Mouse (Mus musculus) heart, postnatal 0 days (tissue): ENCODE results near the gene Borcs6. TPM values are rescaled to one million over a fixed set of nuclear protein-coding genes. Genes with fewer than 3 reads are reported as not detected.
A peak's percentile ranks its signal among the peaks of the same experiment; 100 is the strongest.

ENCODE experiments used
- ATAC-seq: fragments of 200-750 bp; cut with Nextera tagmentation; 2 replicates; pipeline ENCODE4 v1.8.0; 2017; ENCODE audit warnings: low read depth, moderate number of reproducible peaks, moderate library complexity; ENCODE audit not compliant: insufficient read depth
- DNase-seq: peaks from one replicate; pipeline ENCODE4 v3.0.0-alpha.2; 2016; ENCODE audit warnings: low spot score
- H3K27ac ChIP-seq: fragments of 300-500 bp; sonication (generic); 2 replicates; pipeline ENCODE4 v1.5.1; 2014; ENCODE audit warnings: low read depth, mild to moderate bottlenecking
- H3K27me3 ChIP-seq: fragments of 300-500 bp; sonication (generic); 2 replicates; pipeline ENCODE4 v1.6.1; 2014; ENCODE audit warnings: low read length, mixed read lengths; ENCODE audit not compliant: control insufficient read depth, insufficient read depth
- H3K36me3 ChIP-seq: fragments of 300-500 bp; sonication (generic); replicated peaks from 2 replicates; pipeline ENCODE4 v1.6.1; 2014; ENCODE audit warnings: low read length, mixed read lengths; ENCODE audit not compliant: control insufficient read depth, insufficient read depth
- H3K4me1 ChIP-seq: fragments of 300-500 bp; sonication (generic); 2 replicates; pipeline ENCODE4 v1.6.1; 2014; ENCODE audit warnings: antibody characterized with exemption; ENCODE audit not compliant: control insufficient read depth, insufficient read depth
- H3K4me2 ChIP-seq: fragments of 300-500 bp; sonication (generic); 2 replicates; pipeline ENCODE4 v1.6.1; 2014; ENCODE audit warnings: low read depth, mild to moderate bottlenecking, low read length, moderate library complexity
- H3K4me3 ChIP-seq: fragments of 300-500 bp; sonication (generic); 2 replicates; pipeline ENCODE4 v1.5.1; 2014; ENCODE audit warnings: low read depth, low read length
- H3K9ac ChIP-seq: fragments of 300-500 bp; sonication (generic); replicated peaks from 2 replicates; pipeline ENCODE4 v1.6.1; 2014; ENCODE audit warnings: low read depth, low read length, mixed read lengths
- H3K9me3 ChIP-seq: fragments of 300-500 bp; sonication (generic); replicated peaks from 2 replicates; pipeline ENCODE4 v1.6.1; 2016; ENCODE audit warnings: low read length; ENCODE audit not compliant: control insufficient read depth
- CTCF ChIP-seq: IDR thresholded peaks from 2 replicates; pipeline ENCODE4 v1.5.1; 2016; ENCODE audit warnings: antibody characterized with exemption, control low read depth, low read depth
- EP300 ChIP-seq: IDR thresholded peaks from 2 replicates; pipeline ENCODE4 v1.6.1; 2016; ENCODE audit warnings: antibody characterized with exemption, low read depth
- WGBS: fragments of 180-500 bp; shearing (Covaris S2); extraction: QIAGEN DNeasy Blood & Tissue Kit; methylation state at CpG from one replicate; pipeline ENCODE4 v1.1.7; 2014; 5-methylcytosine and 5-hydroxymethylcytosine counted together
- polyA plus RNA-seq: library from polyadenylated mRNA; unstranded; fragments of >200 nt; fragmentation: Nextera tagmentation; extraction: Ambion mirVana; gene quantifications from 2 replicates; pipeline ENCODE4 v1.2.1, GENCODE M21; 2015
- total RNA-seq: library from RNA; depleted of rRNA; stranded (reverse); fragments of >200 nt; gene quantifications from 2 replicates; pipeline ENCODE4 v1.2.3, GENCODE M21; 2014; ENCODE audit warnings: low replicate concordance

Gene Borcs6
- total and polyA plus RNA-seq, 2 experiments from 2014 or later = 12.1 to 24.1 TPM

GRCm38 (mm10) chr11:69080855-69081222, 21.3 kb downstream of the Borcs6 start:
- WGBS = 88% methylated on average over 8 of the region's 8 CpGs

GRCm38 (mm10) chr11:69081613-69082012, 22.1 kb downstream of the Borcs6 start:
- ATAC-seq = no peak
- Histone ChIP-seq H3K4me2 (no peak overlapping the region), H3K4me3 (no peak overlapping the region), H3K27ac (no peak overlapping the region), H3K9me3 (no peaks in the 10 kb centered on the region), H3K4me1 (peaks cover 4% of the 10 kb centered on the region; the same call in 1 of the 2 replicates), H3K9ac (no peak overlapping the region), H3K36me3 (no peaks in the 10 kb centered on the region), H3K27me3 (no peaks in the 10 kb centered on the region)
- DNase-seq = no peak
- WGBS = 79% methylated on average over 7 of the region's 7 CpGs
- TF ChIP-seq EP300 (no peak), CTCF (no peak)

More at GRCm38 (mm10) chr11:69080855-69081222, 21.3 kb downstream of the Borcs6 start:
- Histone ChIP-seq H3K4me2 (no peak overlapping the region), H3K27ac (no peak overlapping the region), H3K4me1 (peaks cover 9% of the 10 kb centered on the region; the same call in 1 of the 2 replicates), H3K27me3 (no peaks in the 10 kb centered on the region), H3K4me3 (no peak overlapping the region), H3K9ac (no peak overlapping the region), H3K36me3 (no peaks in the 10 kb centered on the region), H3K9me3 (no peaks in the 10 kb centered on the region)
- DNase-seq (no peak), ATAC-seq (no peak)
- TF ChIP-seq EP300 = no peak

GRCm38 (mm10) chr11:69085608-69086007, 26.1 kb downstream of the Borcs6 start:
- WGBS = 71% methylated on average over 6 of the region's 6 CpGs
- no peak for TF ChIP-seq EP300
- TF ChIP-seq CTCF = no peak
- ATAC-seq = no peak
- no peak overlapping the region for H3K9ac ChIP-seq
- no peak overlapping the region for H3K4me3 ChIP-seq
- no peaks in the 10 kb centered on the region for H3K9me3 ChIP-seq
- DNase-seq = no peak
- H3K4me1 ChIP-seq = peaks cover 18% of the 10 kb centered on the region
- no peak overlapping the region for H3K4me2 ChIP-seq
- H3K27me3 ChIP-seq = no peaks in the 10 kb centered on the region
- H3K36me3 ChIP-seq = peaks cover 10% of the 10 kb centered on the region
- H3K27ac ChIP-seq = no peak overlapping the region

- Histone ChIP-seq H3K9ac (no peak overlapping the region), H3K9me3 (no peaks in the 10 kb centered on the region), H3K36me3 (peaks cover 17% of the 10 kb centered on the region), H3K4me3 (no peak overlapping the region), H3K4me1 (peaks cover 18% of the 10 kb centered on the region), H3K4me2 (no peak overlapping the region), H3K27ac (peak overlapping the region; percentile 98), H3K27me3 (no peaks in the 10 kb centered on the region)
- 29% methylated on average over 6 of the region's 6 CpGs for WGBS
- ATAC-seq (no peak), DNase-seq (no peak)
- TF ChIP-seq CTCF (no peak), EP300 (no peak)
Observed at GRCm38 (mm10) chr11:69086390-69086789, 26.9 kb downstream of the Borcs6 start.

- no peak overlapping the region for H3K4me2 ChIP-seq
- H3K27me3 ChIP-seq = no peaks in the 10 kb centered on the region
- DNase-seq (no peak), ATAC-seq (peak; percentile 6; the same call in 1 of the 2 replicates)
- H3K36me3 ChIP-seq = peaks cover 24% of the 10 kb centered on the region
- H3K27ac ChIP-seq = peak overlapping the region; percentile 98
- no peak overlapping the region for H3K4me3 ChIP-seq
- H3K9ac ChIP-seq = no peak overlapping the region
- H3K4me1 ChIP-seq = peaks cover 18% of the 10 kb centered on the region
- H3K9me3 ChIP-seq = no peaks in the 10 kb centered on the region
- TF ChIP-seq EP300 (no peak), CTCF (no peak)
- WGBS = 35% methylated on average over 4 of the region's 4 CpGs
Observed at GRCm38 (mm10) chr11:69087082-69087481, 27.6 kb downstream of the Borcs6 start.

- Histone ChIP-seq H3K4me3 (no peak overlapping the region), H3K9me3 (no peaks in the 10 kb centered on the region), H3K4me2 (no peak overlapping the region), H3K9ac (no peak overlapping the region), H3K27me3 (no peaks in the 10 kb centered on the region), H3K36me3 (peaks cover 27% of the 10 kb centered on the region), H3K4me1 (peaks cover 18% of the 10 kb centered on the region), H3K27ac (peak overlapping the region; percentile 98; the same call in 1 of the 2 replicates)
- 57% methylated on average over 2 of the region's 2 CpGs for whole genome bisulfite sequencing
- DNase-seq (no peak), ATAC-seq (no peak)
- TF ChIP-seq CTCF (no peak), EP300 (no peak)
Observed at GRCm38 (mm10) chr11:69087597-69087996, 28.1 kb downstream of the Borcs6 start.
